Mouse (Mus musculus): ENCODE data around the gene Galnt2. TPM values are rescaled to one million over a fixed set of nuclear protein-coding genes. Genes with fewer than 3 reads are reported as not detected.

Gene Galnt2
- polyA plus RNA-seq, 1 experiment from 2014 or later: 48.6 TPM

DNA sequence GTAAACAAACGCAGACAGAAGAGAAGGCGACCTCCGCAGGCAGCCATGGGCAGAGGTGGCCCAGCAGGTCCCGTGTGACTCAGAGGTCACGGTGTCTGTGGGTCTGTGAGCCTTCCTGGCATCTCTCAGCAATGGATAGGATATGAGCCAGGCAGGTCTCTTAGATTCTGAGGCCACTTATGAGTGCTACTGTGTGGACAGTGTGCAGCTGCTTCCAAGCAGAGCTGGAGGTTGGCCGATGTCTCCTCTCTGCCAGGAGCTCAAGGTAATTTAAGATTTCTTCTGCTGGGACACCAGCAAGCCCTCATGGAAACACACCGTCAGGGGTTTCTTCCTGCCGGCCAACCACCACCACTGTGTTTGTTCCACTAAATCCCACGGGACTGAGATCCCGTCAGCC, 76.5 kb downstream of the Galnt2 start:
- no peak overlapping the region for H3K4me2 ChIP-seq
- H3K27me3 ChIP-seq (replicated peaks; ENCODE audit: control insufficient read depth, insufficient read depth, low read length): no peaks in the 10 kb centered on the region
- peaks cover 2% of the 10 kb centered on the region; the same call in 1 of the 2 replicates for H3K4me1 ChIP-seq (replicated peaks; ENCODE audit: control insufficient read depth, insufficient read depth, low read length)
- DNase-seq (ENCODE audit: low spot score) (no peak), ATAC-seq (replicated peaks; ENCODE audit: low FRiP score) (no peak)
- H3K9me3 ChIP-seq (ENCODE audit: control insufficient read depth, low read length): no peaks in the 10 kb centered on the region
- WGBS: 89% methylated on average over 10 of the region's 10 CpGs
- H3K27ac ChIP-seq (ENCODE audit: low read depth, low read length): no peak overlapping the region
- H3K4me3 ChIP-seq (ENCODE audit: low read depth, low read length): no peak overlapping the region
- no peaks in the 10 kb centered on the region for H3K36me3 ChIP-seq (ENCODE audit: control insufficient read depth, insufficient read depth, low read length)
- no peak overlapping the region for H3K9ac ChIP-seq (ENCODE audit: low read depth, low read length)

DNA sequence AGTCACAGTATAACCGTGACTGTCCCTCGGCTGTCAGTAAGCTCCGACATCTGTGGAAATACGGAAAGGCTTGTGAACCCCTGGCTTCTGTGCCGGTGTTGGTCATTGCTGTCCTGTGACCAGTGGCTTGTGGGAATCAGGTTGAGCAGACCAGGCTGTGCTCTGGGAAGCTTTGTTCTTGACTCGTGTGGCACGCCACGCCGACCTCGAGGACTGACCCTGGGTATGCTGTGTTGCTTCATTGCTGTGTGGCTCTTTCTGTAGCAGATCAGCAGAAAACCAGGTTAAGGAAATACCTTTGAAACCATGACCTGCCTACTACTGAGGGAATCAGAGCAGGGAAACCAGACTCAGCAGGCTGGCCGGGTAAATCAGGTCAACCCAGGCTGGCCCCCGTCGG, 79.3 kb downstream of the Galnt2 start:
- H3K4me3 ChIP-seq (ENCODE audit: low read depth, low read length): no peak overlapping the region
- no peaks in the 10 kb centered on the region for H3K27me3 ChIP-seq (replicated peaks; ENCODE audit: control insufficient read depth, insufficient read depth, low read length)
- H3K36me3 ChIP-seq (ENCODE audit: control insufficient read depth, insufficient read depth, low read length): no peaks in the 10 kb centered on the region
- H3K9ac ChIP-seq (ENCODE audit: low read depth, low read length): no peak overlapping the region
- H3K4me2 ChIP-seq: no peak overlapping the region
- DNase-seq (ENCODE audit: low spot score) (no peak), ATAC-seq (replicated peaks; ENCODE audit: low FRiP score) (no peak)
- no peak overlapping the region for H3K27ac ChIP-seq (ENCODE audit: low read depth, low read length)
- H3K4me1 ChIP-seq (replicated peaks; ENCODE audit: control insufficient read depth, insufficient read depth, low read length): peaks cover 2% of the 10 kb centered on the region; the same call in 1 of the 2 replicates
- WGBS: 84% methylated on average over 13 of the region's 13 CpGs
- no peaks in the 10 kb centered on the region for H3K9me3 ChIP-seq (ENCODE audit: control insufficient read depth, low read length)

DNA sequence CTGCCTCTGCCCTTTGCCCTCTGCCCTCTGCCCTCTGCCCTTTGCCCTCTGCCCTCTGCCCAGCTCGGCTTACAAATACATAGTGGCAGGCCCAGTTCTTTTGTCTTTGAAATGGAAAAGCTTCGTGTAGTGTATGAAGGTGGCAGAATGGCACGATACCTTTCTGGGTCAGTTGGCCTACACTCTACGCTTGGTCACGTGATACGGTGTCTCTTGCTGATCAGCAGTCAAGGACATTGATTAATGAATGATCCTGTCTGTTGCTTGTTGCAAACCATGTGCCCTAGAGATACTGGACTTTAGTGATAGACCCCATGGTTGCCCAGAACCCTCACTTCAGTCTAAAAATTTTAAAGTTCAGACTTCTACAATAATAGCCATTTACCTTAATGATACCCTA, 79.9 kb downstream of the Galnt2 start:
- WGBS: 88% methylated on average over 6 of the region's 6 CpGs
- Histone ChIP-seq H3K9ac (ENCODE audit: low read depth, low read length) (no peak overlapping the region), H3K4me2 (no peak overlapping the region), H3K4me3 (ENCODE audit: low read depth, low read length) (no peak overlapping the region), H3K27ac (ENCODE audit: low read depth, low read length) (no peak overlapping the region), H3K36me3 (ENCODE audit: control insufficient read depth, insufficient read depth, low read length) (no peaks in the 10 kb centered on the region), H3K9me3 (ENCODE audit: control insufficient read depth, low read length) (no peaks in the 10 kb centered on the region), H3K27me3 (replicated peaks; ENCODE audit: control insufficient read depth, insufficient read depth, low read length) (no peaks in the 10 kb centered on the region), H3K4me1 (replicated peaks; ENCODE audit: control insufficient read depth, insufficient read depth, low read length) (peaks cover 4% of the 10 kb centered on the region)
- DNase-seq (ENCODE audit: low spot score) (no peak), ATAC-seq (replicated peaks; ENCODE audit: low FRiP score) (no peak)

DNA sequence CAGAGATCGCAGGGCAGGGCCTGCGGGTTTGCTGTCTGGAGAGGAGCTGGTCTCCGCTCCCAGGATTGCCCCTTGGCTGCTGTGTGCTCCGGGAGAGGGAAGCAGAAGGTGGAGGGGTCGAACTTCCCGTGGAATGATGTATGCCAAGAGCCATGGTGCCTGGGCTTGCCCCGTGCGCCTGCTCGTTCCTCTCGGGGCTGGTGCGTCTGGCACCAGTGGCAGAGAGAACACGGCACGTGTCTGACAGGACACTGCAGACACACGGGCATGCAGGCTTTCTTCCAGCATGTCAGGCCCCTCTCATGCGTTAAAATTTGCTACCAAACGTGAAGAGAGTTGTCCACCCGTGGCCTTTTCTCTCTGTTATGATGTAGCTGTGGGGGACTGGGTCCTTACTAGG, 80.5 kb downstream of the Galnt2 start:
- H3K4me3 ChIP-seq (ENCODE audit: low read depth, low read length): no peak overlapping the region
- H3K36me3 ChIP-seq (ENCODE audit: control insufficient read depth, insufficient read depth, low read length): no peaks in the 10 kb centered on the region
- H3K27ac ChIP-seq (ENCODE audit: low read depth, low read length): no peak overlapping the region
- ATAC-seq (replicated peaks; ENCODE audit: low FRiP score) (no peak), DNase-seq (ENCODE audit: low spot score) (no peak)
- no peak overlapping the region for H3K4me2 ChIP-seq
- H3K27me3 ChIP-seq (replicated peaks; ENCODE audit: control insufficient read depth, insufficient read depth, low read length): no peaks in the 10 kb centered on the region
- H3K4me1 ChIP-seq (replicated peaks; ENCODE audit: control insufficient read depth, insufficient read depth, low read length): peaks cover 8% of the 10 kb centered on the region
- 91% methylated on average over 17 of the region's 17 CpGs for WGBS
- no peaks in the 10 kb centered on the region for H3K9me3 ChIP-seq (ENCODE audit: control insufficient read depth, low read length)
- H3K9ac ChIP-seq (ENCODE audit: low read depth, low read length): no peak overlapping the region

DNA sequence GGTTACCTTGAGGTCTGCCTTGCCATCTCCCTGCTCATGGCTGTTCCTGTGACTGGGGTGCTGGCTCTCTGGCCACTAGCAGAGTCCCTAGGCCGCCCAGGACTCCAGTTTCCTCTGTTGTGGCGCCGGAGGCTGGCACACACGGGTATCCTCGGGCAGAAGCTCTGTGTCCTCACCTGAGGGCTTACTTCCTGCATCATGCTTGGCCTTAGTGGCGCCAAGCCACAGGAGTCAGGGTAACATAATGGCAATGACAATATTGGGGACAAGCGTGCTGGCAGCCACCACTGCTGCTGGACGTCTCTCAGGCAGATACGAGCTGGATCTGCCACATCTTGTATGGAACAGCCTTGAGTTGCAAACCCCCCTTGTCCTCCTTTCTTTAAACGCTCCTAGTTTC, 81.0 kb downstream of the Galnt2 start:
- H3K9ac ChIP-seq (ENCODE audit: low read depth, low read length): no peak overlapping the region
- H3K4me2 ChIP-seq: no peak overlapping the region
- peaks cover 13% of the 10 kb centered on the region for H3K4me1 ChIP-seq (replicated peaks; ENCODE audit: control insufficient read depth, insufficient read depth, low read length)
- DNase-seq (ENCODE audit: low spot score) (no peak), ATAC-seq (replicated peaks; ENCODE audit: low FRiP score) (no peak)
- 90% methylated on average over 10 of the region's 10 CpGs for WGBS
- no peaks in the 10 kb centered on the region for H3K9me3 ChIP-seq (ENCODE audit: control insufficient read depth, low read length)
- H3K36me3 ChIP-seq (ENCODE audit: control insufficient read depth, insufficient read depth, low read length): no peaks in the 10 kb centered on the region
- H3K4me3 ChIP-seq (ENCODE audit: low read depth, low read length): no peak overlapping the region
- H3K27me3 ChIP-seq (replicated peaks; ENCODE audit: control insufficient read depth, insufficient read depth, low read length): no peaks in the 10 kb centered on the region
- H3K27ac ChIP-seq (ENCODE audit: low read depth, low read length): no peak overlapping the region

DNA sequence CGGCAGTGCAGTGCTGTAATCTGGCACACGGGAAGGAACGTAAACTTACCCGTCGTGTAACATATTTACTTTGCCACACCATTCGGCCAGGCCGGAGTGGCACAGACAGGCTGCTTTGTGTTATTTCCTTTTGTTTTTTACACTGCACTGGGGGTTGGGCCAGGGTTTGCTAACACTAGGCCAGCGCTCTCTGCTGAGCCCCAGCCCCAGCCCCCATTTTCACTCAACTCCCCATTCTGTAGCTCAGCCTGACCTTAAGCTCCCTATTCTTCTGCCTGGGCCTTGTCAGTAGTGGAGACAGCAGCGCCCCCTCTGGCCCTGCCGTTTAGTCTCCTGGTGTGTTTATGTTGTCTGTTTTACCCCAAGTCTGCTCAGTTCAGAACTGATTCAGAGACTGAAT, 83.6 kb downstream of the Galnt2 start:
- no peak for ATAC-seq (replicated peaks; ENCODE audit: low FRiP score)
- no peaks in the 10 kb centered on the region for H3K27me3 ChIP-seq (replicated peaks; ENCODE audit: control insufficient read depth, insufficient read depth, low read length)
- no peaks in the 10 kb centered on the region for H3K36me3 ChIP-seq (ENCODE audit: control insufficient read depth, insufficient read depth, low read length)
- H3K27ac ChIP-seq (ENCODE audit: low read depth, low read length): no peak overlapping the region
- H3K9me3 ChIP-seq (ENCODE audit: control insufficient read depth, low read length): no peaks in the 10 kb centered on the region
- peak; percentile 48 for DNase-seq (ENCODE audit: low spot score)
- H3K4me1 ChIP-seq (replicated peaks; ENCODE audit: control insufficient read depth, insufficient read depth, low read length): peaks cover 38% of the 10 kb centered on the region
- no peak overlapping the region for H3K4me2 ChIP-seq
- no peak overlapping the region for H3K4me3 ChIP-seq (ENCODE audit: low read depth, low read length)
- WGBS: 68% methylated on average over 10 of the region's 10 CpGs
- H3K9ac ChIP-seq (ENCODE audit: low read depth, low read length): no peak overlapping the region

DNA sequence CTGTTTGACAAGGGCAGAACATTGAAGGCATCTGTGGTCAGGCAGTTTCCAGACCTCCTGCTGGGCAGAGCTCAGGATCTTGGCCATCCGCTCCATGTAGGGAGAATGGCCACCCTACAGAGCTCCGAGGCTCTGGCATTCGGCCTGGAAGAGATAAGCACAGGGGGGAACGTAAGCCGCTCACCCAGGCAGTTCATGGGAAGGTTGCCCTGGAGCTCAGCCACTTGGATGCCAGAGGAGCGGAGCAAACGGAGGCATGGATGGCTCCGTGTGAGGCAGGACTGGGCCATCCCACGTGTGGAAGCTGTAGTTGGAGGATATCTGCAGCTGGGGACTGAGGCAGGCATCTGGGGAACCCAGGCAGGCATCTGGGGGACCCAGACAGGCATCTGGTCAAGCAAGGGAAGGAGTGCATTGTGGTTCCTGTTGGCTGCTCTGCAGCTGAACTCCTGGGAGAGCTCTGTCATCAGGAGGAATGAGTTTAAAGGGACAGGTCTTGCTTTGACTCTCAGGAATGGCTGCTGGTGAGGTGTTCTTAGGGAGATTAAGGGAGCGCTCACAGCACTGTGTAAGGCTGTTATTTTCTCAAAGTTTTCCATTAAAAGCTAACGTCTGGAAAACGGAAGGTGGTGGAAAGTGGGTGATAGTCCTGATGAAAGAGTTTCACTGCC, 85.4 kb downstream of the Galnt2 start:
- H3K27ac ChIP-seq (ENCODE audit: low read depth, low read length): no peak overlapping the region
- no peak overlapping the region for H3K4me2 ChIP-seq
- H3K27me3 ChIP-seq (replicated peaks; ENCODE audit: control insufficient read depth, insufficient read depth, low read length): no peaks in the 10 kb centered on the region
- H3K9ac ChIP-seq (ENCODE audit: low read depth, low read length): no peak overlapping the region
- DNase-seq (ENCODE audit: low spot score): no peak
- no peaks in the 10 kb centered on the region for H3K36me3 ChIP-seq (ENCODE audit: control insufficient read depth, insufficient read depth, low read length)
- H3K4me3 ChIP-seq (ENCODE audit: low read depth, low read length): no peak overlapping the region
- no peaks in the 10 kb centered on the region for H3K9me3 ChIP-seq (ENCODE audit: control insufficient read depth, low read length)
- no peak for ATAC-seq (replicated peaks; ENCODE audit: low FRiP score)
- peaks cover 49% of the 10 kb centered on the region for H3K4me1 ChIP-seq (replicated peaks; ENCODE audit: control insufficient read depth, insufficient read depth, low read length)
- 46% methylated on average over 12 of the region's 12 CpGs for WGBS

DNA sequence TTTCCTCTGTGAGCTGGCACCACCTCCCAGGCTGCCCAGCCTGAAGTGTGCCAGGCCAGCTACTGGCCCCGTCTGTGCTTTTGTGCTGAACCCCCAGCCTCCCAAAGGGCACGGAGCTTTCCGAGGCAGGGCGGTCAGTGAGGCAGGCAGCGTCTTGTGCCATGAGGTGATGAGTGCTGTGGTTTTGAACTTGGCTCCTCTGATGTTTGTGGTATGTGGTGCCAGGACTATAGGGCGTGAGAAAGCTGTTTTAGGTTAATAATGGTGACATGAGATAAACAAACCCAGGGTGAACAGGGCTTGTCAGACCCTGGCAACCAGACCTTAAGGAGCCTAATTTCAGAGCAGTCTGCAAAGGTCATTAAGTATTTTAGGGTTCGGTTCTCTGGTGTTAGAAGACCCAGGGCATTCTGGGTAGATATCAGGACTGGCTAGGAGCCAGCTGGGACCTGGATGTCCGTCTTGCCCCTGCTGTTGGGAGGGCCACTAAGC, 86.0 kb downstream of the Galnt2 start:
- H3K9ac ChIP-seq (ENCODE audit: low read depth, low read length): no peak overlapping the region
- 38% methylated on average over 8 of the region's 8 CpGs for WGBS
- H3K27ac ChIP-seq (ENCODE audit: low read depth, low read length): no peak overlapping the region

GRCm38 (mm10) chr8:124317821-124318220, 86.6 kb downstream of the Galnt2 start:
- Histone ChIP-seq H3K9ac (ENCODE audit: low read depth, low read length) (no peak overlapping the region), H3K4me1 (replicated peaks; ENCODE audit: control insufficient read depth, insufficient read depth, low read length) (peaks cover 52% of the 10 kb centered on the region)

More for the DNA sequence above, 86.0 kb downstream of the Galnt2 start:
- H3K9me3 ChIP-seq (ENCODE audit: control insufficient read depth, low read length): no peaks in the 10 kb centered on the region
- no peaks in the 10 kb centered on the region for H3K27me3 ChIP-seq (replicated peaks; ENCODE audit: control insufficient read depth, insufficient read depth, low read length)
- no peaks in the 10 kb centered on the region for H3K36me3 ChIP-seq (ENCODE audit: control insufficient read depth, insufficient read depth, low read length)
- no peak for ATAC-seq (replicated peaks; ENCODE audit: low FRiP score)
- H3K4me3 ChIP-seq (ENCODE audit: low read depth, low read length): no peak overlapping the region
- peaks cover 52% of the 10 kb centered on the region for H3K4me1 ChIP-seq (replicated peaks; ENCODE audit: control insufficient read depth, insufficient read depth, low read length)
- no peak overlapping the region; the same call in 1 of the 2 replicates for H3K4me2 ChIP-seq
- no peak for DNase-seq (ENCODE audit: low spot score)

More at GRCm38 (mm10) chr8:124317821-124318220, 86.6 kb downstream of the Galnt2 start:
- Histone ChIP-seq H3K27ac (ENCODE audit: low read depth, low read length) (peak overlapping the region; percentile 22; the same call in 1 of the 2 replicates), H3K36me3 (ENCODE audit: control insufficient read depth, insufficient read depth, low read length) (no peaks in the 10 kb centered on the region), H3K27me3 (replicated peaks; ENCODE audit: control insufficient read depth, insufficient read depth, low read length) (no peaks in the 10 kb centered on the region), H3K4me2 (no peak overlapping the region; the same call in 1 of the 2 replicates), H3K9me3 (ENCODE audit: control insufficient read depth, low read length) (no peaks in the 10 kb centered on the region), H3K4me3 (ENCODE audit: low read depth, low read length) (no peak overlapping the region)
- WGBS: 48% methylated on average over 6 of the region's 6 CpGs
- DNase-seq (ENCODE audit: low spot score) (no peak), ATAC-seq (replicated peaks; ENCODE audit: low FRiP score) (no peak)

Measured in liver, embryonic 11.5 days (tissue).